Mouse (Mus musculus): Measurements from ENCODE around the gene Gm4763.

DNA sequence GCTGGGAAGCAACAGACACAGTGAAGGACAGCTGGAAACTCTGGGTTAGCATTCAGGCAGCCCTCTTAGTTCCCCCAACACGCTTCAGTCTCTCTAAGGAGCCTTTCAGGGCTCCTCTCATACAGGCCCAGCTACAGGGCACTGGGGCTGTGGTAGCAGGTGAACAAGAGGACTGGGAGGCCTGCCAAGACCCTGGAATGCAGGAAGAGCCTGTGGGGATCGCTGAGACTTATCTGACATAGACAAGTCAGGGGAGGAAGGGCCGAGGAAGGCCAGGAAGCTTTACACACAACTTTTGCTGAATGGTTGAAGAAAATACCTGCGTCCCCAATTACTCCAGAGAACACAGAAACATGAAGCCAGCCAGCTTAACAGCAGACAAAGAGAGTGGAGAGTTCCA is 24.0 kb upstream of the Gm4763 start:
- TF ChIP-seq CTCF (IDR thresholded peaks at IDR 0.05; ENCODE audit: low read depth, low read length) (no peak), POLR2A (IDR thresholded peaks at IDR 0.05; ENCODE audit: extremely low read depth, insufficient read depth, low read length) (no peak)
